Mouse (Mus musculus): ENCODE data around the gene Htr2a.

DNA sequence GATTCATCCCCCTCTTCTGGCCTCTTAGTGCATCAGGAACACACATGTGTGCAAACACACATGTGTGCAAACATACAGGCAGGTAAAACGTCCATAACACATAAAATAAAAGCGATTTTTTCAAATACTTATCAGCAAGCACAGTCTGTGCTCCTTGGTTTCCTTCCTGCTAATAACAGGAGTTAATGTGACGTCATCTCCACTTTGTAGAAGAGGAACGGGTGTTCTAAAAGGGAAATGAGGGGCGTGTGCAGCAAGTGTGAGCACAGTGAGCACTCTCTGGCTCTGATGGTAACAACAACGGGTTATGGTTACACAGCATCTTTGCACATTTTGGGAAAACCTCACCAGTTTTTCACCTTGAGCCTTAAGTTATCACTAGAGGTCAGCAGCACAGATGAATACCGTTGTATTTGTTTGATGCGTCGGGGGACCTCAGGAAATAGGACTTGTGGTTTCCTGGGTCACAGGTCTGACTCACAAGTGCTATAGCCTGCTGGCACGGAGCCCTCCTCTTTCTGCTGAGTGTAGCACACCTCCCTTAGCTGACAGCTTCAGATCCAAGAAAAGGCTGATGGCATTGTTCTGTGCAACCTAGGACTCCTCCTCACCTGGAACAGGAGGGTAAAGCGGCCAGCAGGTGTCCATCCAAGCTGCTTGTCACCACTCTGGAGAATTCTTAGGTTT is 5.6 kb downstream of the Htr2a start:
- no peak for TF ChIP-seq CTCF (IDR thresholded peaks at IDR 0.05; ENCODE audit: extremely low read depth, insufficient read depth, low read length)
- no peak for TF ChIP-seq POLR2A (IDR thresholded peaks at IDR 0.05; ENCODE audit: extremely low read depth, insufficient read depth, low read length)
